ENCODE assay signal across 26 mouse cellular contexts in genomic region chr16:56891583-56891982, GRCm38 (mm10). TPM values are rescaled to one million over a fixed set of nuclear protein-coding genes. Genes with fewer than 3 reads are reported as not detected.
DNase-seq lines count a peak whose midpoint lies in the region.
"Had no signal": no experiment of that assay in that cellular context is flagged by ENCODE, and none has a peak within 500 bp of the region (broad histone marks: within the 10 kb centered on the region; RNA-seq: fewer than 3 reads in every experiment).

No protein-coding gene starts in this region.

- peak; percentile 32 for DNase-seq in R1 (ENCODE audit: low read depth, low spot score)
- DNase-seq in brain, adult 2 months (ENCODE audit: low read depth, low spot score), result peak; percentile 10
- DNase-seq in gonadal fat pad, adult 2 months (ENCODE audit: low read depth), result peak; percentile 88
- DNase-seq in embryo, embryonic 10.5 days (ENCODE audit: low spot score), result no peak
- no peak for DNase-seq in left cerebral cortex, adult 9 months (ENCODE audit: low spot score in 2 of 2)
- DNase-seq: adrenal gland, adult 8-10 months; adrenal gland, postnatal 14 days; adrenal gland, postnatal 36 days; B cell, adult 2 months; cerebellum, adult 11 months; cerebellum, adult 18-20 months; cerebellum, adult 8-10 months; cerebellum, adult 9-11 months; cerebellum, postnatal 14 days; cerebellum, postnatal 36 days; embryo, embryonic 11 days; forebrain, postnatal 0 days had no signal

RNA-seq across cellular contexts. Expression of gene Tmem45a, which starts 5.6 kb away (rescaled TPM):
- polyA plus RNA-seq in gonadal fat pad, adult 2 months (2012; rRNA removed), result 4.0 and 4.4 TPM in 2 replicates
- polyA plus RNA-seq: activated CD4-positive, CD25-positive, alpha-beta regulatory T cell, adult 4 months; erythroblast, embryonic 14.5 days; G1E; Patski had no signal

RNA-seq across cellular contexts. Expression of gene Lnp1, which starts 36.3 kb away (rescaled TPM):
- not detected in 2 replicates for polyA plus RNA-seq in gonadal fat pad, adult 2 months (2012; rRNA removed)
- polyA plus RNA-seq: activated CD4-positive, CD25-positive, alpha-beta regulatory T cell, adult 4 months; CD4-positive, CD25-positive, alpha-beta regulatory T cell, adult 4 months; embryonic facial prominence, embryonic 11.5 days; embryonic facial prominence, embryonic 13.5 days; erythroblast, embryonic 14.5 days; forebrain, embryonic 11.5 days; forebrain, embryonic 13.5 days; G1E; Patski had no signal

Comparison
In these comparisons a context has a peak if more than half of its experiments do, and no peak if none do; other contexts are left out.
1. DNase-seq: peak in R1 (single experiment), brain, adult 2 months (single experiment) and gonadal fat pad, adult 2 months (single experiment); none in embryo, embryonic 10.5 days (single experiment) and left cerebral cortex, adult 9 months (0 of 2).